Mouse (Mus musculus) heart, adult 8-10 months (tissue): ENCODE results near the gene Clec4e. TPM values are rescaled to one million over a fixed set of nuclear protein-coding genes. Genes with fewer than 3 reads are reported as not detected.
"Not testable (repeated sequence)": the region's sequence is repeated elsewhere in the genome, so short reads cannot be mapped to it uniquely, and the experiment has no call there.

Source experiments
- DNase-seq: peaks from one replicate; pipeline ENCODE4 v3.0.0; 2022; ENCODE audit warnings: low spot score
- total RNA-seq, 4 experiments: library from RNA; stranded (reverse); gene quantifications; 2 replicates each; pipeline ENCODE4 v1.2.4; 2022

Clec4e gene
- total RNA-seq: 1 to 10 TPM in 1 of 4 experiments, under 1 TPM in 1, not detected in 2; 0.28 to 2.6 TPM

DNA sequence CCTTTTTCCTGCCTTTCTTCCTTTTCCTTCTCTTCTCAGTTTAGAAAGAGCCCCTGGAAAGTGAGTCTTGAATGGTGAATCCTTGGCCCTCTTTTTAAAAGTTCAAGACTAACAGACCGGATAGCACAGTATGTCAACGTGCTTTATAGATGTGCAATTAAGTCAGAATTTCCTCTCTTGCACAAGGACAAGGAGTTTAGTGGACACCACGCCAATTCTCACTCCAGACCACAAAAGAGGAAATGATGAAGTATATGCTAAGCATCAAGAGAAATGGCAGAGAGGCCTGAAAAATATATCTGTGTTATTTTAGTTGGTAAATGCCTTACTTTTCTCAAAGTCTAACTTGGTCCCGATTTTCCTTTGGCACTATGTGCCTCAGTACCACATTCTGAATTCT lies at the start of gene Clec4e:
Gene Clec4e, minus strand, starts transcription at position 118 of the 400 bp plus-strand sequence.
- no peak for DNase-seq

DNA sequence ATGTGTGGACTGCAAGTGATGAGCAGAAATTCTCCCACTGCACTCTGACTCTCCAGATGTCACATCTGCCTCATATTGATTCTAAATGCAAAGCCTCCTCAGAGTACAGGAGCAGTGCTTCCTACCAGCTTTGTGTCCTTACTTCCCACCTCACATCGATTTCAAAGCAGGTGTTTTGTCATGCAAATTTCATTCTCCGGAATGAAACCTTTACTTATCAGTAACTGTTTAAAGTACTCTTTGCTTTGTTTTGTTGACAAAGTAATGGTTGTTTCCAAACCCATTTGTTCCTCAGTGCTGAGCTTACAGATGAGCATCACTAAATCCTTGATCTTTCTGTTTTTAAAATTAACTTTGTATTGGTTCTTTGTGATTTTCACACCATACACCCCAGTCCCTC lies 42.8 kb upstream of the Clec4e start:
- DNase-seq: no peak

DNA sequence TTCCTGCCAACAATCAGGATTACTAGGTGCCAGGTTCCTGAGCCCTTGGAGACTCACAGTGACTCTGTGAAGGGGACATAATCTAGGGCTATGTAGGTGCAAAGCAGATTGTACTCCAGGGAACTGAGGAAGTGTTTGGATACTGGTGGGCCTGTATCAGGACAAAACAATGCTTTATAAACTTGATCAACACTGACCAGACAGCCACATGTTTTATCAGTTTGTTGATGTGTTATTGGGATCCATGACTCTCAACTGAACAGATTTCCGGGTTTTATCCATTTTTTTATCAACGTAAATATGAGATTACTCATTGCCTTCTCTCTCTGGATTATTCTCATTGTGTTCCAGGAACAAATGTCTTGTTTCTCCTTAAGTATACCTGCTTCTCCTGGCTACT lies 18.4 kb upstream of the Clec4e start, which contains the start of gene Vmn2r19:
Gene Vmn2r19, plus strand, starts transcription at position 301 of the 400 bp plus-strand sequence.
- no peak for DNase-seq

DNA sequence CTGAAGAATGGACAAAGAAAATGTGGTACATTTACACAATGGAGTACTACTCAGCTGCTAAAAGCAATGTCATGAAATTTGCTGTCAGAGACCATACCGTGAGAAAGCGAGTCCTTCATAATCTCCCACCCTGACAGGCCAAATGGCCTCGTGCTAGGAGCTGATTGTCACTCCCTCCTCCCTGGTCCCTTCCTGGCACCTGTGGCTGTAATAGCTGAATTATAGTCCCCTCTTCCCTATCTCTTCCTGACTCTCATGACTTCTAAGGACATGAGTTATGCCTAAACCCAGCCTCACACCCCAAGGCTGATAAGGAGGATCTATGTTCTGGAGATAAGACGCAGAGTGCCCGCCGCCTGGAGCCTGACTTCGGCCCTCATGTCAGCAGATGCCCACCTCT lies 16.6 kb upstream of the Clec4e start:
- not testable (repeated sequence) for DNase-seq

DNA sequence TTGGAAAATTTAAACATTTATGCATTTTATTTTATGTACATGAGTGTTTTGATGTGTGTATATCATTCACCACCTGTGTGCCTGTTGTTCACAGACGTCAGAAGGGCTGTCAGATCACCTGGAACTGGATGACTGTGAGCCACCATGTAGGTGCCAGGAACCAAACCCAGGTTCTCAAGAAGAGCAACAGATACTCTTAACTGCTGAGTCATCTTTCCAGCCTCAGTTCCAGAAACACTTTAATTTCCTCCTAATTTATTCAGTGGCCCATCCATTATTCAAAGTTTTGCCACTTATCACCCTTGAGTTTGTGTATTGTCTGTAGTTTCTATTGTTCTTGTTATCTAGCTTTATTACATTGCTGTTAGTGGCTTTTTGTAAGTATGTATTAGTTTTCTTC lies 7.0 kb upstream of the Clec4e start:
- DNase-seq: no peak

DNA sequence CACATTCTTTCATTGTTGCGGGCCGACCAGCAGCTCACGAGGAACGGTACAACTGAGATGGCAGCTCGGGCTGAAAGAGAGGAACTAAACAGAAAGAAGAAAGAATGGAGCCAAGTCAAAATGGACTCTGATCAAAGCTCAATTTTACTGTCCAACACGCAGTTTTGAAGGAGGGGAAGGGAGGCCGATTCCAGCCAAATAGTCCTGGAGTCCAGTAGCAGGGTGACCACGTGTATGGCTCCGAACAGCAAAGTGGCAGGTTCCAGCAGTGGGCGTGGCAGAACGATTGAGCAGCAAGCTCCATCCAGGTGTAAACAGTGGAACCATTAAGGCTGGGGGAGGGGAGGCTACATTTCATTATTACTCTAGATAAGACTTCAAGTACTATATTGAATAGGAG lies 3.8 kb upstream of the Clec4e start:
- not testable (repeated sequence) for DNase-seq

DNA sequence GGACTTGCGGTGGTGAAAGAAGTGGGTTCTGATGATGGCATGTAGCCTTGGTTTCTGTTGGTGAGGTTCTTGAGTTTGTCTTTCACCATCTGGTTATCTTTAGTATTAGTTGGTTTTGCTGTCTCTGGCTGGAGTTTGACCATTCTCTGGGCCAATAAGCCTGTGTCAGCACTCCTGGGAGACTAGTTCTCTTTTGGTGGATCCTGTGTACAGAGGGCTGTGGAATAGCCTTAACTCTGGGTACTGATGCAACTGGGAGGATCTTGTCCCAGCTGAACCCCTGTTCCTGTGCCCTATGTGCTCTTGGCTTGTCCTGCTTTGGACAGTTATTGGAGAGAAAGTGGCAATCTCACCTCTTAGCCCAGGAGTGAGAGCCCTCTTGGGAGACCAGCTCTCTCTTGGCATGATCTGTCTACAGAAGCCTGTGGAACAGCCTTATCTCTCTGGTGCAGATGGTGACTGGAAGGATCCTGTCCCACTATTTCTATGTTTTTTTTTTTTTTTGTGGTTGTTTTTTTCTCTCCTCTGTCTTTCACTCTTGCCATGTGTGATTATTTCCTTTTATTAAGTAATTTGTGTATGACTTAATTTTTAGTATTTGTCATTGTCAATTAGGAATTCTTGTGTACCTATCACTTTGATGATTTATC lies 3.2 kb upstream of the Clec4e start:
- no peak for DNase-seq

DNA sequence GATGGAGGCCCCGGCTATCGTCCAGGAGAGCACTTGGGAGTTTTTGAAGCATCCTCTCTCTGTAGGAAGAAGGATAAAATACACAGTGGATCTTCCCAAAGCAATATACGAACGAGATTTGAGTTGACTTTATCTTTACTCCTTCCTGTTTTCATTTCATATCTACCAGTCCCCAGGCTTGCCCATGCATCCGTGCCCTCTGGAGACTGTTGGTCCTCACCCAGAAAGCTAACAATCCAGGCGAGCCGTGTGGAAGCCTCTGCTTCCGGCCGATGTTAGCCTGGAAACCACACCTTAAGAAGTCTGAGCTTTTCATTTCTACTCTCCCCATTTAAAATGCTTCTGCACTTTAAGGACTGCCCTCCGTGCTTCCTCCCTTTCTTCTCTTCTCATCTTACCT lies 739 bp downstream of the Clec4e start:
- no peak for DNase-seq

DNA sequence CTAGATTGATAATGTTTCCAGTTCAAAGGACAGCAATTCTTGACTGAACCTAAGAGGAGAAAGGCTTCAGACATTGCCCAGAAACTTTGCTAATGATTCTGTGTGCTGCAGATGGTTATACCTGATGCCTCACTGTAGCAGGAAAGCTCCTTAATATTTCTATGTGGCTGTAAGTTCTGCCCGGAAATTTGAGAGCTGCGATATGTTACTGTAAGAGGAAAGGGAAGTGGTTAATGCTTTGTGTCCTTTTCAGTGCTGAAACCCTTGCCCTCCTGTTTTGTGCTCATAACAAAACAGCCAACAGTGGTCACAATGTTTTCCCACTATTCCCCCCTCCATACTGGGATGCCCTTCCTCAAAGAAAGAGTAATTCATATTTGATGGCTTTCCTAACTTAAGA lies 3.4 kb downstream of the Clec4e start:
- DNase-seq: no peak

DNA sequence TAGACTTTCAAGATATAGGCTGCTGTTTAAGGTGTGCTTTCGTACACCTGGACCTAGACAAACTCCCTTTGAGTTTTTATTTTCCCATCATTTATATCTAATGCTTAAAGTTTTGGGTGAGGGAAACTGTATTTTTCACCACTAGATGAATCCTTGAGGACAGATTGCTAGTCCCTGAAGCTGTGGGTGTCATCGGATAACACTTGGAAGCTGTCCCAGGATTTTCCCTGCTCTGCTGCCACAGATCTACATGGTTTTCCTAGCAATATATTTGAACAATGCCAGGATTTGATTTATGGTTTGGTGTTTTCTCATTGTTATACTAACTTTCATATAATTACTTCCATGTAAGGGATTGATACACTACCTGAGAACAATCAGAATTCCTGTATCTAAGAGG lies 10.2 kb downstream of the Clec4e start:
- DNase-seq: no peak

DNA sequence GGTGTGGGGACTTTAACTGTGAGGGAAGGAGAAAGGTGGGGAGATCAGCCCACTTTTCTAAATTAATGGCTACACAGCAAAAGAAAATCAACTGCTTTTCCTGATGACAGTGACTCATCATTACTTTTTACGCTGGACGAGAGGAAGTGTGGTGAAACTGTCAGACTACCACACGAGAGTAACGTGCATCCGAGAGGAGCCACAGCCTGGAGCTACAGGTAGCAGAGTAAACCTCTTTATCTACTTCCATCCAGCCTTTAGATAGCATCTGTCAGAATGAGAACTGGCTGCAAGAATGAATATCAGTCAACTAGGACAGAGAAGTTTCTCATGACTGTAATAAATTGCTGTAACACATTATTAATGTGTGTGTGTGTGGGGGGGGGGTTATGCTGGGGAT lies 22.7 kb downstream of the Clec4e start:
- DNase-seq: no peak

DNA sequence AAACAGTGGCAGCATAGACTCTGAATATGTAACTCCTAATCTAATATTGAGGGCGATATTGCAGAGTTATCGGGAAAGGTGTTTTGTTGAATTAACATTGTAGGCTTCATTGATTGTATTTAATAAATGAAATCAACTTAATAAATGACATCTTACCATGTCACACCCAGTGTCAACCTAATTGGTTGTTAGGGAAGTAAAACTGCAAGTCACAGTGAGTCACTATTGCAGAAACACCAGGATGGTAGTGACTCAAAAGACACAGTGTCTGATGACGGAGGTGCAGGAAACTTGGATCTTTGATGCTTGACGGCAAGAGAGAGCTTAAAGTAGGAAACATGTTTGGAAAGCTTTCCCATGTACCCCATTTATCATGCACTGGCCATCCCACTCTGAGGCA lies 23.9 kb downstream of the Clec4e start:
- no peak for DNase-seq

DNA sequence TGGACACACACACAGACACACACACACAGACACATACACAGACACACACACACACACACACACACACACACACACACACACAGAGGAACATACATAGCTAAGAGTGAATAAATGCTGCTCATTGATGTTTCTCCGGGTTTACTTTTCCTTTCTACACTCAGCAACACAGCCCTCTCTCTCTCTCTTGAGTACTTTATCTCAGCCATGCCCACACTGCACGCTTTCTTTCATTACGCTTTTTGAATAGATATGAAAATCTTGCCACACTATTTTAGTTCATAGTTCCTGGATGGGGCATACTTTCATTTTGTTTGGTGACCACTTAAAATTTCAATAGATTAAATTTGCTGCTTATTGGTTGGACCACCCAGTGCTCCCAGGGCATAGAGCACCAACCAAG lies 25.5 kb downstream of the Clec4e start:
- DNase-seq: no peak

DNA sequence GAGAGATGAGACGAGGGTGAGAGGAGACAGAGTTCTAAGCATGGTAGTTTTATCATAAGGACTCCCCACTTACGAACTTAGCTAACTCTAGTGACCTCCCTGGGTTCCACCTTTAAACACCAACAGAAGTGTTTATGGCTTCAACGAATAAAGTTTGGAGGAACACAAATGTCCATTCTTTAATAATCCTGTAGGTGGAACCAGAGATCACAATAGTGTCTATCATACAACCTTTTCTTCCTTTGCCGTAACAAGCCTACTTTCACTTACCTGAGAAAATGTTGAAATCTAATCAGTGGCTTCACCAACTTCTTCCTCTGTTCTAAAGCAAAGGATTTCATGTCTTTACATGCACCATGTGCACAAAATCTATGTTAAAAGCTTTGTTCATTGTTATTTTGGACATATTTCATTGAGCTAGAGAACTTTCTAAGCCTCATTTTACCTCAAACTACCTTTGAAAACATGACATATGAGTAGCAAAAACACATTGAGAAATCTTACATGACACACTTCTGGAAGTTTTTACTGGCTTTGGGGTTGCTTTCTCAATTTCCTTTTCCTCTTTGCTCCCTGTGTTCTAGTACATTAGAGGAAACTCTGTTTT lies 28.0 kb downstream of the Clec4e start, which contains the start of gene Clec4d:
Gene Clec4d, plus strand, starts transcription at position 557 of the 607 bp plus-strand sequence.
- no peak for DNase-seq

DNA sequence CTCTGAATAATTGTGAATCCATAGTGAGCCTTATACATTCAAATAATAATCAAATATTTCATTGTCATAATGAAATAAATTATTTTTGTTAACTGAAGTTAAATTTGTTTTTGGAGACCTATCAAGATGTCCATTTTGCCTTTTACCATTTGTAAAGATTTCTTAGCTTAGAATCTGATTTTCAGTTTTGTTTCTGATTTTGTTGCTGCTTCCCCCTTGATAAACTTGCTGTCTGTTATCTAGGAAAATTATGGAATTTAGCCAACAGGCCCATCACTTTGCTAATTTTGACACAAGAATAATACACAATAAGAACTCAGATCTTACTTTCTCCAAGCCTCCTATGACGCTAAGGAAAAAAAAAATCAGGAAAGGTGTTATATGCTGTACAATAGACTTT lies 28.8 kb downstream of the Clec4e start:
- DNase-seq: no peak

DNA sequence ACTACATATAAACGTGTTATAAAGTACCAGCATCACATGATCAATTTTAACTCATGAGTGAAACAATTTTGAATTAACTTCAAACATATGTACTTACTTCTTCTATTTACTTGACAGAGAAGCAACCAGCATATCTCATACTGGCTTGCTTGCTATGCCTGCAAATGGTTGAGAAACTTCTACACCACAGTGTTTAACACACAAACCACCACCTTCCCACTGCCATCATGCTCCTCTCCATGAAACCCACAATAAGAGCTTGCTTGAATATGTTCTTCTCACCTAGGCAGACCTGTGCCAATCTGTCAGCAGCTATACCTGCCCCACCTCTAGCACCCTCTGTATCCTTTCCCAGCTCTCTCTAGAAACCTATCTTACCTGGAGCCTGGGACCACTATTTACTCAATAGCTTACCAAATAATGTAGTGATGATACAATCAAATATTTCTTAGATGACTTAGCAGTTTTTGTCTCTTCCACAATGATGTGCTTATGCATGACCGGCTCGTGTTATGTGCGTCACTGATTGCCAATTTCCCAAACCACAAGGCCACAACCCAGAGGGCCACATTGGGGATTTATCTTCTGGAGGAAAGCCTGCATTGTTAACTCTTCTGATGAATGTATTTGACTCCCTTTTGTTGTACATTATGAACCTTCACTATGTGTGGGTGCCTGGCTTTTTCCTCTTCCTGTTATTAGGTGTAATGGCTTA lies 29.6 kb downstream of the Clec4e start:
- no peak for DNase-seq

DNA sequence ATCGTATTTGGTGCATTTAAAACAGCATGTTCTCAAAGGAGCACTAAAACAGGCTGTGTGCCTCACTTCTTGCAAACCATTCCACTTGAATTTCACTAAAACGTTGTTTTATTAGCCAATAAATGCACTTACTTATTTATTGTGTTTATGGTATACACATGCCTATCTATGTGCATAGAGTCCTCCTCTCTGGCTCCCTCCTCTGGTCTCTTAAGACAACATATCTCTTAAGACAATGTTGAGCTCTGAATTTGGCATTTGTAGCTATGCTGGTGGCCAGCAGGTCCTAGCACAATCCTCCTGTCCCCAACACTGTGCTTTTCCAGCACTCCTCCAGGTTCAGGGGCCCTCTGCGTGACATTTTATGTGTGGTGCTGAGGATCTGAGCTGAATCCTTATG lies 30.7 kb downstream of the Clec4e start:
- DNase-seq: no peak

DNA sequence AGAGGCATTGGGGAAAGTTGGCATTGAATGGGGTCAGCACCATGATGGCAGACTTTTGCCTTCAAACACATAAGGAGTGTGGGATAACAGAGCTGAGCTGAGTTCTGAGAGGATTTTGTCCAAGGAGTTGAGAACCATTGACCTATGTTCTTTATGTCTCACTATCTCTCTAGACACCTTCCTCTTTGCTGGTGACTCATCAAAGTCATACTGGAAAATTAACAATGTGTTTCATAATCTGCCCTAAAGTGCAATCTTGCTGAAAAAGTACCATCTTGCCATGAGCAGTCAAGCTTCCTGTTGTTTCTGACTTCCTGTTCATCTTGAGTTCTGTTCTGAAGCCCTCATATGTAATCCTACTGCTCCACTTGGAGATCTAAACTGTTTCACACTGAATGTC lies 36.9 kb downstream of the Clec4e start:
- DNase-seq: no peak

DNA sequence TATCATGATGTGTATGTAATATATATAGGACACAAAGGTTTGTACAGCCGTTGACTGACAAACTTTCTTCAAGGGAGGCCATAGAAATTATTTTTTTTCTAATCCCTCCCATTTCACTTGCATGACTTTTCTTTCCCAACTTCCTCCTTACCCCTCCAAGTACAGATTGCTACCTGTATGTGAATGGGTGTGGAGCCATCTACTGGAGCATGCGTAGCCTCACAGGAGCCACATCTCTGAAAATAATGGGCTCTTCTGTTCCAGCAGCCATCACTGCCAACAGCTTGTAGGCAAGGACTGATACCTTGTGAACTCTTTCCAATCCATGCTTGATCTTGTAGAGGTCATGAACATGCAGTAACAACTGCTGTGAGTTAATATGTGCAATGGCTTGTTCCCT lies 40.8 kb downstream of the Clec4e start:
- DNase-seq: not testable (repeated sequence)

DNA sequence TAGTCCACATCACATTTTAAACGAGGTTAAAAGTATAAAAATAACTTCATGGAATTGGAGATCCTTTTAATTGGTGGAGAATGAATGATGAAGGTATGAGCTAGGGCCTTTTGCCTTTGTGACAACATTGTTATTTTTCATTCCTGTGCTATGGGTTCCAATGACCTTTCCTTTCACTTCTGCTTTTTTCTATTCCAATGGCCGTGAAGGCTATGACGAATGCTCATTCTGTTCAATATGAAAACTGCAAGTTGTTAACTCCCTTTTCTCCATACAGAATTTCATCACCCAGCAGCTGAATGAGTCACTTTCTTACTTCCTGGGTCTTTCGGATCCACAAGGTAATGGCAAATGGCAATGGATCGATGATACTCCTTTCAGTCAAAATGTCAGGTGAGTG lies 45.5 kb downstream of the Clec4e start:
- no peak for DNase-seq

DNA sequence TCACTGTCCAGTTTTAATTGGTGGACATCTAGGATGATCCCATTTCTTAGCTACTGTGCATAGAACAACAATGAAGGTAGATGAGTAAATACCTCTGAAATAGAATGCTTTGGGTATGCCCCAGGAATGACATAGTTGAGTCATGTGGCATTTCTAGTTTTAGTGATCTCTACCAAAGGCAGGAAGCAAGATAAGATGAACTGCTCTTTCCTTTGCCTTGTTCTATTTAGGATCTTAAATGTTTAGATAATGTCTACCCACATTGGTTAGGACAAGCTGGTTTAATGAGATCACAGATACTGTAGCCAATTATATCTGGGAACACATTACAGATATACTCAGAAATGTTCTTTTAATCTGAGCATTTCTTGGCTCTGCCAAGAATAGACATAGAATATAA lies 52.1 kb downstream of the Clec4e start:
- no peak for DNase-seq
